Mouse (Mus musculus): ENCODE results near the gene Kcnk1.

Gene Kcnk1

GRCm38 (mm10) chr8:125996031-125996839, 1.3 kb downstream of the Kcnk1 start:
- no peak for DNase-seq (ENCODE audit: low read depth, low spot score)

GRCm38 (mm10) chr8:125996980-125997379, 2.0 kb downstream of the Kcnk1 start:
- DNase-seq (ENCODE audit: low read depth, low spot score), result no peak

- DNase-seq (ENCODE audit: low read depth, low spot score), result no peak
Measured at GRCm38 (mm10) chr8:125997550-125997949, 2.6 kb downstream of the Kcnk1 start.

- DNase-seq (ENCODE audit: low read depth, low spot score), result no peak
Measured at GRCm38 (mm10) chr8:125999842-126000395, 4.9 kb downstream of the Kcnk1 start.

- DNase-seq (ENCODE audit: low read depth, low spot score), result peak; percentile 64
Measured at GRCm38 (mm10) chr8:126003546-126003945, 8.6 kb downstream of the Kcnk1 start.

GRCm38 (mm10) chr8:126004953-126005352, 10.0 kb downstream of the Kcnk1 start:
- no peak for DNase-seq (ENCODE audit: low read depth, low spot score)

- DNase-seq (ENCODE audit: low read depth, low spot score), result no peak
Measured at GRCm38 (mm10) chr8:126006310-126006990, 11.5 kb downstream of the Kcnk1 start.

GRCm38 (mm10) chr8:126007538-126008330, 12.8 kb downstream of the Kcnk1 start:
- no peak for DNase-seq (ENCODE audit: low read depth, low spot score)

GRCm38 (mm10) chr8:126008945-126009344, 14.0 kb downstream of the Kcnk1 start:
- DNase-seq (ENCODE audit: low read depth, low spot score), result no peak

- no peak for DNase-seq (ENCODE audit: low read depth, low spot score)
Measured at GRCm38 (mm10) chr8:126010900-126011299, 15.9 kb downstream of the Kcnk1 start.

GRCm38 (mm10) chr8:126012334-126012733, 17.4 kb downstream of the Kcnk1 start:
- DNase-seq (ENCODE audit: low read depth, low spot score), result no peak

- DNase-seq (ENCODE audit: low read depth, low spot score), result no peak
Measured at GRCm38 (mm10) chr8:126013646-126014045, 18.7 kb downstream of the Kcnk1 start.

GRCm38 (mm10) chr8:126021932-126022331, 27.0 kb downstream of the Kcnk1 start:
- DNase-seq (ENCODE audit: low read depth, low spot score), result no peak

GRCm38 (mm10) chr8:126023706-126024305, 28.8 kb downstream of the Kcnk1 start:
- no peak for DNase-seq (ENCODE audit: low read depth, low spot score)

GRCm38 (mm10) chr8:126024891-126025290, 29.9 kb downstream of the Kcnk1 start:
- DNase-seq (ENCODE audit: low read depth, low spot score), result no peak

- DNase-seq (ENCODE audit: low read depth, low spot score), result no peak
Measured at GRCm38 (mm10) chr8:126026121-126026520, 31.2 kb downstream of the Kcnk1 start.

- DNase-seq (ENCODE audit: low read depth, low spot score), result no peak
Measured at GRCm38 (mm10) chr8:126026584-126026983, 31.6 kb downstream of the Kcnk1 start.

- no peak for DNase-seq (ENCODE audit: low read depth, low spot score)
Measured at GRCm38 (mm10) chr8:126027486-126027885, 32.5 kb downstream of the Kcnk1 start.

GRCm38 (mm10) chr8:126028941-126029340, 34.0 kb downstream of the Kcnk1 start:
- no peak for DNase-seq (ENCODE audit: low read depth, low spot score)

GRCm38 (mm10) chr8:126032776-126033175, 37.8 kb downstream of the Kcnk1 start:
- DNase-seq (ENCODE audit: low read depth, low spot score), result no peak

- no peak for DNase-seq (ENCODE audit: low read depth, low spot score)
Measured at GRCm38 (mm10) chr8:126035046-126035445, 40.1 kb downstream of the Kcnk1 start.
